Mouse (Mus musculus): ENCODE data around the gene Erv3.

Gene Erv3

DNA sequence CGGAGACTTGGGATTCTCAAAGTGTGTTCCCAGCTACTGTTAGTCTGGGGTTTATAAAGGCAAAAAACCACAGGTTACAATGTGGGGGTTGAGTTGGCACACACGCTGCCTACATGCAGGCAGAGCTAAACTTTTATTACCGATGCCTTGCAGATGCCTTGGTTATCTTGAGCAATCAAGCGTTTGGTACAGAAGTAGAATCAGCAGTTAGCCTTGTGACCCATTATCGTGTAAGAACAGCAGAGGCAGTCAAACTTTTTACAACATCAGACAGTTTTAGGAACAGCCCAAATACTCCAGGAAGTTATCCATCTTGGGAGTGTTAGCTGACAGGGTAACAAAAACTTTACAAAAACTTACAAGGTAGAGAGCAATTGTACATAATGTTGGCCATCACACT lies at the start of gene Erv3:
Gene Erv3, minus strand, starts transcription at position 27 of the 400 bp plus-strand sequence.
- DNase-seq (ENCODE audit: low spot score in 2 of 2) = no peak

- no peak for DNase-seq (ENCODE audit: low spot score in 2 of 2)
Measured at GRCm38 (mm10) chr2:131908906-131909305, 49.4 kb upstream of the Erv3 start.

GRCm38 (mm10) chr2:131908351-131908861 lies 48.9 kb upstream of the Erv3 start:
- DNase-seq (ENCODE audit: low spot score in 2 of 2) = no peak

DNA sequence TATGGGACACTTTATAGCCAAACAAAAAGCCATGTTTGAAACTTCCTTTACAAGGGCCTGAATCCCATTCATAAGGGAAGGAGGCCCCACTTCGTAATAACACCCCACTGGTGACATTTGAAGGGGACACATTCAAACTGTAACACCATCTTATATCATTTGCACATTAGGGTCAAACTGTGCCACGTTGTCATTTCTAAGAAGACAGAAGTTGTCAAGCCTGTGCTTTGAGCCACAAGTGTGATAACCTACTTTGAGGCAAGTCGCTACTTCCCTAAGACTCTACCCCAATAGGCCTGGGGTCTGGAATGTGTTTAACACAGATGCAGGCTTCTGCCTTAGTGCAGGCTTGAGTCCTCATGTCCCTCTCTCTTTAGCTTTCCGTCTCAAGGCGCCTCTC lies 47.8 kb upstream of the Erv3 start:
- no peak for DNase-seq (ENCODE audit: low spot score in 2 of 2)

DNA sequence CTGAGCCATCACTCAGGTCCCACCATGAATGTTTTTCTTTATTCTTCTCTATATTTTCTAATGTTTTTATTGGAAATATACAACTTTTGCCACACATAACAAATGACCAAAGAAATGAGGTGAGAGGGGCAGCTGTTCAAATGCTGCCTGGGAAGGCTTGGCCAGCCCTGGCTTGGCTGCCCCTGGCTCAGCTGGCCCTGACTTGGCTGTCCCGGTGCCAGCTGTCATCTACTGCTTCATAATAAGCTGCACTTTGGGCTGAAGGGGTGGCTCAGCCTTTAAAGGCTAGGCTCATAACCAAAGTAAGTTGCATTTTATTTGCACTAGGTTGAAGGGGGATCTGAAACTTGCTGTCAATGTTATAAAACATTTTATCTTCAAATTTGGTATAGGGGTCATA lies 47.3 kb upstream of the Erv3 start:
- no peak for DNase-seq (ENCODE audit: low spot score in 2 of 2)

DNA sequence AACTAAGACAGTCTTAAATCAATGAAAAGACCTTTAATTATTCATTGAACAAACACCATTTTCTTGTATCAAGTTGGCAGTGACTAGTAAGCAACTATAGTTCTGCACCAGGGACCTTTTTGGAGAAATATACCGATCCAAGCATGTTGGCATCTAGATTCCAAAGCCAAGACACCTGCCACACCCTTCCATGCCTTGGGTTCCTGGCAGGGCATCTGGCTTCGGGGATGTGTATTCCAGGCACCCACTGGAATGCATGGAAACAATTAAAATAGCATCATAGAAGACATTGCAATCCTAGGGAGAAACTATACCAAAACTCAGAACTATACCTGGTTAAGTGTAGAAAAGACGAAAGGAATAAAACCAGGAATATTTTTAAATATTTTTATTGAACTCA lies 46.7 kb upstream of the Erv3 start:
- no peak for DNase-seq (ENCODE audit: low spot score in 2 of 2)

DNA sequence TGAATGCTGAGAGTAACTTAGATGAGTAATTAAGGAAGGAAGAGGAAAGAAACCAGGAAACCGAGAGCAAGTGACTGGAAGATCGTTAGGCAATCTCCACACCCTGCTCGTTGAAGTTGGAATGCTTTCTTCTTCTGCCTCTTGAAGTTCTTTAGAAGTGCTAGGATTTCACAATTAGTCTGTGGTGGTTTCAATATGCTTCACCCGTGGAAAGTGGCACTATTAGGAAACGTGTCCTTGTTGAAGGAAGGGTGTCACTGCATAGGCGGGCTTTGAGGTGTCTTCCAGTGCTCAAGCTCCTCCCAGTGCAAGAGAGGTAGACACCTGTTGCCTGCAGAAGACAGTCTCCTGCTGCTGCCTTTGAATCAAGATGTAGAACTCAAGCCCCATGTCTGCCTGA lies 46.2 kb upstream of the Erv3 start:
- peak in 1 of 2 experiments; percentile 15 for DNase-seq (ENCODE audit: low spot score in 2 of 2)

DNA sequence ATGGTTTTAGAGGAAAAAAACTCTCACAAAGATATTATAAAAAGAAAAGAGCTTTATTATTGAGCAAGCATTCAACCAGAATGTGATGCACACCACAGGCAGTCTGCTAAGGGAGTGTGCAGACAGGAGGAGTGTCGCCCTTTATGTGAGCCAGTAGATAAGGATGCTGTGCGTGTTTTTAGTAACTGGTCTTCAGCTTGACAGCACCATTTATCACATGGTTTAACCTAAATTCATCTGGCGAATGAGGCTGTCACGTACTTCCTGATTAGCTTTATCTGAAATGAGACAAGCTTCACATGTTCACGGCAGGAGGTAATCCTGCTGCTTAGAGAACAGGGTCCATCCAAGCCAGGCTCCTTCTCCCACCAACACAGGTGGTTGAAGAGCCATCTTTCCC lies 45.5 kb upstream of the Erv3 start:
- DNase-seq (ENCODE audit: low spot score in 2 of 2) = peak; percentile 19 to 39

DNA sequence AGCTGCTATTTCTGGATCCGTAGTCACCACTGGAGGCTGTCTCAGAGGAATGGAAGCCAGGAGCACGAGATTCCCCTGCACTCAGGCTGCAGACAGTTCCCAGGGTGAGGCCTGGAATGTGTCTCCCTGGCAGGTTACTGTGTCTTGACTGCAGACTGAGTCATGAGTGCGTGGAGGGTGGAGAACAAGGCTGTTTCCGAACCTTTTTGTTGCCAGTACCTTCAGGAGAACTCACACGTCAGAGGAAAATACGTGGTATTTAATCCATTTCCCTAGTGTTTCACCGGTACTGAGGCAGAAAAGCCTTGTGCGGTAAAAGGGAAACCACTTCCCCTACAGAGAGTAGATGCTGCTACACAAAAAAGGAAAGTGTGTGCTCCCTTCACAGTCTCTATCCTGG lies 43.3 kb upstream of the Erv3 start:
- DNase-seq (ENCODE audit: low spot score in 2 of 2) = no peak

- no peak for DNase-seq (ENCODE audit: low spot score in 2 of 2)
Measured at GRCm38 (mm10) chr2:131902423-131902822, 42.9 kb upstream of the Erv3 start.

DNA sequence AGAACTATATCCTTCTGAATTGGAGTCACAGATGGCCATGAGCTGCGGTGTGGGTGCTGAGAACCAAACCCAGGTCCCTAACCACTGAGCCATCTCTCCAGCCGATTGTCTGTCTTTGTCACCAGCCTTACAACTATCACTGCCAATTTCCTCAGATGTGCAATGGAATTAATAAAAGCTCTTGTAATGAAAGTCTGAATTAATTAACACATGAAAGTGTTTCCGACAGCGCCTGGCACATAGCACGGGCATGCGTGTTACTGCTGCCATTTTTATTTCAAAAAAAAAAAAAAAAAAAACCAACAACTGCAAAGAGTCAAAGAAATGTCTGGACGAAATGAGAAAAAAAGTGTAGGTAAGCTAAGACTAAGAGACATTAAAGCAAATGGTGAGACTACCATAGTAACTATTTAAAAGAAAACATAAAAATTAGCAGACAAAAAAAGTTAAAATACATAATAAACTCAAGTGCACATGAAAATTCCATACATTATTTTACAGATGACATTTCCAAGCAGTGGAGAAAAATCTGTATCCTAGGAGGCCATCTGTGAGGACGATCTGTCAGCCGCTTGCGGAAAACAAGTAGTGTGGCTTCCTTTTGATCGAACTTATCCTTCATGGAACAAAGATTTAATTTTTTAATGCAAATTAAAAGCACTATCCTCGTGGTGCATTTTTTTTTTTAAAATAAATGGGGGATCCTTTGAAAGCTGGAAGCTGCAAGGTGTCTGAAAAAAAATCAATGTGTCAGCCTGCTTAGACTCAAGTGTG lies 38.0 kb upstream of the Erv3 start:
- DNase-seq (ENCODE audit: low spot score in 2 of 2) = no peak

GRCm38 (mm10) chr2:131896011-131896410 lies 36.5 kb upstream of the Erv3 start:
- no peak for DNase-seq (ENCODE audit: low spot score in 2 of 2)

GRCm38 (mm10) chr2:131895106-131895505 lies 35.6 kb upstream of the Erv3 start:
- DNase-seq (ENCODE audit: low spot score in 2 of 2) = no peak

GRCm38 (mm10) chr2:131892534-131892933 lies 33.0 kb upstream of the Erv3 start:
- no peak for DNase-seq (ENCODE audit: low spot score in 2 of 2)

GRCm38 (mm10) chr2:131888233-131888632 lies 28.7 kb upstream of the Erv3 start:
- peak; percentile 7 to 24 for DNase-seq (ENCODE audit: low spot score in 2 of 2)

- no peak for DNase-seq (ENCODE audit: low spot score in 2 of 2)
Measured at GRCm38 (mm10) chr2:131886503-131887160, 27.1 kb upstream of the Erv3 start.

DNA sequence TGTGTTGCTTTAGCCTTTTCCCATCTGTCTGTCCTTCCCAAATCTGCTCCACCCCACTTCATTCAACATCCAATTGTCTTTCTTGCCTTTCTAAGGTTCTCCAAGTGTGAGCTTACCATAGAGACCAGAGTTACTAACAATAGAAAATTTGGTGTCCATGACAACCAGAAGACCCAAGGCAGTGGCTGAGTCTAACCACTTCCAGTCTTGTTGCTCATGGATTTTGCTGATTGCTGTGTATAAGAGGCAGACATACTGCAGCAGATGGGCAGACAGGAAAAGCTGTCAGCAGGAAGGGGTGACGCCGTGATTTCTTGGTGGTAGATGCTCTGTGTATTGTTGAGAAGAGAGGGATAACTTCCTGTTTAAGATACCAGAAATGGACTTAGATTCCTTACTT lies 23.6 kb upstream of the Erv3 start:
- no peak for DNase-seq (ENCODE audit: low spot score in 2 of 2)

GRCm38 (mm10) chr2:131881766-131882165 lies 22.2 kb upstream of the Erv3 start:
- no peak for DNase-seq (ENCODE audit: low spot score in 2 of 2)

- DNase-seq (ENCODE audit: low spot score in 2 of 2) = no peak
Measured at GRCm38 (mm10) chr2:131876551-131877265, 17.2 kb upstream of the Erv3 start.

- no peak for DNase-seq (ENCODE audit: low spot score in 2 of 2)
Measured at GRCm38 (mm10) chr2:131873376-131873775, 13.8 kb upstream of the Erv3 start.

DNA sequence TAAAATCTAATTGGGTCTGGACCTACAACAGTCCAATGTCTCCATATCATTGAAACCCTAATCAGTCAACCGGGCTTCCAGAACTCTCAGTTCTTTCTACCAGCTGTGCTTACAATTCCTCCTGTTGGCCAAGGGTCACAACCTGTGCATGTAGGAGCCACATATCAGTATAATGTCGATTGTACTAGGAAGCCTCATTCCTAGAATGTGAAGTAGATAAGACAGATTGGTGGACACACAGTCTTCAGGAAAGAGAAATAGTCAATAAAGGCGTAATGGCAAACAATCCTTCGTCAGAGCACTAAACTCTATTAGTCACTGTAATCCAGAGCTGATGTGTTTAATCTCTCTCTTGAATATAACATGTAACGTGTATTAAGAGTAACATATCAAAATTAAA lies 9.4 kb upstream of the Erv3 start:
- no peak for DNase-seq (ENCODE audit: low spot score in 2 of 2)

GRCm38 (mm10) chr2:131866676-131867075 lies 7.1 kb upstream of the Erv3 start:
- DNase-seq (ENCODE audit: low spot score in 2 of 2) = no peak

Measured in spleen, postnatal 36 days (tissue).